Mouse (Mus musculus): ENCODE results near the gene Aldoc.

Gene Aldoc

GRCm38 (mm10) chr11:78360789-78361131, 38.0 kb downstream of the Aldoc start:
- no peak for DNase-seq (ENCODE audit: low read depth, low spot score)

DNA sequence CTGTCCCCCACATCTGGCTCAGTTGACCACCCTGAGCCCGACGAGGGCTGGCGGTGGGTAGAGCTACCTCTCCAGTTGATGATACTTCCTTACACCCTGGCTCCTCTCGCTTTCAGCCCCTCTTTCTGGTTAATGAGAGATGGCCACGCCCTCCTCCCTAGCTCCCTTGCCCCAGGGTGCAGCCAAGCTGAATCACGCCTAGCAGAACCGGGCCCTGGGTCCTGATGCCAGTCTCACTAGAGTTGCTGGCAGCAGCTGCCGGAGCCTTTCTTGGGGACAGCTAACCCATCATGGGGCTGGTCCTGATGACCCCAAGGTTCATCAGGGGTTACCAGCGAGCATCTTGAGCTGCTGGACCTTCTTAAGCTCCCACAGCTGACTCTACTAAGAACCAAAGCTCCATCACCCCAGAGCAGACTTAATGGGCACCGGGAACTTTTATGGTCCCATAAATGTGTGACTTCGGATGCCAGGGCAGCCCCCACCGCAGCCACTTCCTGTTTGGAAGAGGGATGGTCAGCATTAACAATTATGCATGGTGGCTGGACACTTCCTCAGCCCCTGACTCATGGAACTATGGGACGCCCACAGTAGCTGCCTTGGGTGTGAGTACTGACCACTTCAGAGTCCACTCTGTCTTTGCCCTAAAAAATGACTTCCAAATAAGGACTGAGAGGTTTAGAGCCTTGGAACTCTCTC, 40.7 kb downstream of the Aldoc start:
- no peak for DNase-seq (ENCODE audit: low read depth, low spot score)

DNA sequence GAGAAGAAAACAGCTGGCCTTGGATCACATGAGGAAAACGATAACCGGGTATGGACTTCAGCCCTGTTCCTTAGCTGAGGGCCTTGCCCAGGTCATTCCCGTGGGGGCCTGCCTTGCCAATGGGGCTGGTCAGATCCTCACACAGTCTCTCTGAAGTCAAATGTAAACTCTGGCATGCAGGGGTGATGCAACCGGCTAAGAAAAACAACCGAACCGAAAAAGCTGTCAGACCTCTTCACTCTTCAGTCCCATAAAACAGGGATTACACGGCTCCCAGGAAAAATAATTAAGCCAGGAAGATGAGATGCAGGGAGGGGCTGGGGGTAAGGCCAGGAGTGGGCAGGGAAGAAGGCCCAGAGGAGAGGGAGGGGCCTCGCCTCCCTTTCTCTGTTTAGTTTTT, 41.3 kb downstream of the Aldoc start:
- DNase-seq (ENCODE audit: low read depth, low spot score) = no peak

DNA sequence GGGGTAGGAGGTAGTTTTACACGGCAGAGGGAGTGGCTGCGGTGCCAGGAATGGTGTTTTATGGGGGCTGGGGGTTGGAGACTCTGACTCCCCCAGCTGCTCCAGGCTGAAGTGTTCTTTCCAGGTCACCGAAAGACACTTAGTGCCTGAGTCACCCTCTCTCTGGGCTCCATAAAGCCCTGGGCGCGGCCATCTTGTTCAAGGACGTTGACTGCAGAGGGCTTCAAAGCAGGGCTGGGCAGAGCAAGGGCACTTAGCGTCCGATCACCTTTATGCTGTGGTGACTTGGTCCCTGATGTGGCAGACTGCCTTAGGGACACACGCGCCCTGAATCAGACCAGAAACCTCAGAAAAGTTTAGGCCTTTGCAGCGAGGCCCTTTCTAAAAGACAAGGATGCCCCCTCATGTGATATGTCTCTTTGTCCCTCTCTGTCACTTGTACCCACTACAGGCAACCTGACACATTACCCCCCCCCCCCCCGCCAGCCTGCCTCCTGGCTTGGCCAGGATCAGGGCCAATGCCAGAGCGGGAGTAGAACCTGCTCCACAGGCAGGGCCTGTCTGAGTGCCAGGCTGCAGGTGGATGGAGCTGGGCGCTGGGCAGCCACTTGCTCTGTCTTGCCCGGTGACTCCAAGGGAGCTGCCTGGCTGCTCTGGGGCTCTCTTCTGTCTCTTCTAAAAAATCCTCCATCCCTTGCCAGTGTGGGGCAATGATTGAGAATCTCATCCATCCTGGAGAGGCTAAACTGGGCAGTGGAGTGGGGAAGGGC, 44.9 kb downstream of the Aldoc start:
- DNase-seq (ENCODE audit: low read depth, low spot score) = no peak

- DNase-seq (ENCODE audit: low read depth, low spot score) = no peak
Observed at GRCm38 (mm10) chr11:78370389-78370788, 47.6 kb downstream of the Aldoc start.

DNA sequence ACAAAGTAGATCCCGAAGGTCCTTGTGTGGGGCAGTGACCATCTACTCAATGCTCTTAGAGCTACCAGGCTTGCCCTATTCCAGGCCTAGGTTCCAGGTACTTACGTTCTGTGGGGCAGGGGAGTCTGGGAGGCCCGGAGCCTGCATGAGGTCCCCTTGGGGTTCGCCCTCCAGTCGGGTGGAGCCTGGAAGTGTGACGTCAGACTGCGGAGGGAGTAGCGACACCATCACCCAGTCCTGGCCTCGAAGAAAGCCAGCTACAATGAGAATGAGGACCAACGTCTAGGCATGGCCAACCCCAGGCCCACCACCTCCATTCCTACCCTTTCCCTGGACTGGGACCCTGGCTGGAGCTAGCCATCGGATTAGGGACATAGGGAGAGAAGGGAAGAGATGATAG, 48.9 kb downstream of the Aldoc start:
- no peak for DNase-seq (ENCODE audit: low read depth, low spot score)

DNA sequence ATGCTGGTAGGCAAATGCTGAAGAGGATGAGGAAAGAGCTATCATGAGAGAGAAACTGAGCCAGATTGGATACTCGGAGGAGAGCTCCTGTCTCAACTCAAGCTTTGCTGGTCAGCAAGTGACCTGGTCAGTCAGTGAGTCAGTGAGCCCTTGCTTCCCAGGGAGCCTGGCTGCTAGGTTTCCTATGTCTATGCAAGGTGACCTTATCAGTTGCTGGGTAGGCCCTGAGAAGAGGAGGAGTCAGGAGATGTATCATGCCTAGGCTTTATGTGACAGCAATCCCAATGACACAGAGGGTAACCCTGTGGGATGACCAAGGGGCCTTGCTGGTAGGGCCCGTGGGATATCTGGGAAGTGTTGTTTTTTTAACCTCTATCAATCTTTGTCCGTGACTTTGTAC, 49.4 kb downstream of the Aldoc start:
- no peak for DNase-seq (ENCODE audit: low read depth, low spot score)

DNA sequence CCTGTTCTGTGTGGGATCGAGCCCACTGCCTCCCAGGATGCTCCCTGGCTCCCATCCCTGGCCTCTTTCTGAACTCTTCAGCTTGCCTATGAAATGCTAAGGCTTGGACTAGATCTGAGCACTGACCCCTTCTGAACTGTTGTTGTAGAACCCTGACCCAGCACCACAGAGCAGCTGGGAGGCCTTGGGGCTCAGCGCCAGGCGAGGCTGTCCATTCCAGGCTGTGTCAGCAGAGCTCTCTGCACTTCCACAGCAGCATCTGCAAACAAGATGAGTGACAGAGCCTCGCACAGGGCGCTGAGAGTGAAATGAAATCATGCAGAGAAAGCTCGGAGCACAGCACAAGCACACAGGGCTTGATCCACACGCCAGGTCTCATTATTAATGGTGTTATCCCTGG, 49.8 kb downstream of the Aldoc start:
- DNase-seq (ENCODE audit: low read depth, low spot score) = no peak

DNA sequence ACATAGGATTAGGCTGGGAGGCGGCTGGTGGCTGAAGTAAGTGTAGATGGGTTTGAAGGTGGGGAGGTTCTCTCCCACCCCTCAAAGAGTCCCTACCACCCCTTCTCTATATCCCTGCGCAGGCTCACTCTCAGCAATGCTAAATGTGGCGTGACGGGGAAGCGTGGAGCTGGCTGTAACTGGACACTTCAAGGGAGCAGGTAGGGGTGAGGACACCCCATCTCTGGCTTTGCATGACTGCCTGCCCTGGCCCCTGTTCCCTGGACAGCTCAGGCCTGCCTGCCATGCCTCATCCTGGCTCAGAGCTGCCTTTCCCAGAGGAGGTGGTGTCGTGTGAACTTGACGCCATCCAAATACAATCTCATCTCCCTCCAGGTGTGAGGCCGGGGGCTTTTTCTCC, 51.4 kb downstream of the Aldoc start:
- no peak for DNase-seq (ENCODE audit: low read depth, low spot score)

Measured in brain, embryonic 18.5 days (tissue).